Mouse (Mus musculus): ENCODE measurements around the gene Iqch.

Gene Iqch

GRCm38 (mm10) chr9:63612565-63613515 is 10.5 kb upstream of the Iqch start:
- DNase-seq (ENCODE audit: low read depth), result no peak

GRCm38 (mm10) chr9:63611967-63612366 is 9.7 kb upstream of the Iqch start:
- peak; percentile 76 for DNase-seq (ENCODE audit: low read depth)

GRCm38 (mm10) chr9:63610841-63611366 is 8.6 kb upstream of the Iqch start:
- peak; percentile 79 for DNase-seq (ENCODE audit: low read depth)

DNA sequence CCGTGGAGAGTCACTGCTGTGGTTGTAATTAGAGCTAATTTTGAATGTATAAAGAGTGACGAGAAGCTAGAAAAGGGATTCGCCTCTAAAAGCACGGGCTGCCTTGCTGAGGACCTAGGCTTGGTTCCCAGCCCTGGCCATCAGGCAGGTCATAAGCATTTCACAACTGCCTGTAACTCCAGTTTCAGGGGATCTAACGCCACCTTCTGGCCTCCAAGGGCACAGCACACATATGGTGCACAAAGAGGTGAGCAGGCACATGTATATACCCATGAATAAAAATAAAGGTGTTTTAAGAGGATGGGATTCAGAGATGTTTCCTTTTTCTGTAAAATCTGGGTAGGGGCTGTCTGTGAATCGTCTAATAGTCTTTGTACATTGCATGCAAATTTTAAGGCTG is 7.9 kb upstream of the Iqch start:
- DNase-seq (ENCODE audit: low read depth), result peak; percentile 32

GRCm38 (mm10) chr9:63609776-63610175 is 7.5 kb upstream of the Iqch start:
- no peak for DNase-seq (ENCODE audit: low read depth)

- no peak for DNase-seq (ENCODE audit: low read depth)
Measured at GRCm38 (mm10) chr9:63609246-63609645, 7.0 kb upstream of the Iqch start.

- no peak for DNase-seq (ENCODE audit: low read depth)
Measured at GRCm38 (mm10) chr9:63608006-63608405, 5.7 kb upstream of the Iqch start.

DNA sequence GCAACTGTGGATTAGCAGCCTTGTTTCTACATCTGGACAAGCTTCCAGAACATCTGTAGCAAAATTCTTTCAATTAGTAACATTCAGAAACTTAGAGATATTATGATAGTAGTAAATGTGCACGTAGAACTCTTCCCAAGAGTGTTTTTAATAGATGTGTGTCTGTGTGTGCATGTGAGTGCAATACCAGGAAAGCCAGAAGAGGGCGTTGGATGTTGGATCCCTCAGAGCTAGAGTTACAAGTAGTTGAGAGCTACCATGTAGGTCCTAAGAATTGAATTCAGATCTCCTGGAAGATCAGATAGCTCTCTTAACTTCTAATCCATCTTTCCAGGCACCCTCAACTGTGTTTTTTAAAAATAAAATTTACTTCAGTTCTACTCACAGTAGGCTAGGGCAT is 4.3 kb upstream of the Iqch start:
- peak; percentile 31 for DNase-seq (ENCODE audit: low read depth)

DNA sequence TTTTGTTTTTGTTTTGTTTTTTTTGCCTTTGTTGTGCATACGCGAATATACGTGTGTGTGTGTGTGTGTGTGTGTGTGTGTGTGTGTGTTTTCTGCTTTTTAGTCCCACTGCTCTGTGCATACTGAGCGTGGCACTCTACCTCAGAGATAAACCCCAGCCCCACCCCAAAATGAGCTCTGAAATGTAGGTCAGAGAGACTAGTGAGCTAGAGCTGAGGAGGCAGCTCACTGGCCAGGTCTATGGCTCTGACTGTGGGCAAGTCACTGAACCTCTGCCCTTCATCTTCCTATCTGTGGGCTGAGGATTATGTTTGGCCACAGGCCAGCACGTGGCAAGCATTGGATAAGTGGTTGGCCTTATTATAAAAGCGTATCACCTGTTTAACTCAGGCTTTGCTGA is 1.6 kb upstream of the Iqch start:
- peak; percentile 51 for DNase-seq (ENCODE audit: low read depth)

DNA sequence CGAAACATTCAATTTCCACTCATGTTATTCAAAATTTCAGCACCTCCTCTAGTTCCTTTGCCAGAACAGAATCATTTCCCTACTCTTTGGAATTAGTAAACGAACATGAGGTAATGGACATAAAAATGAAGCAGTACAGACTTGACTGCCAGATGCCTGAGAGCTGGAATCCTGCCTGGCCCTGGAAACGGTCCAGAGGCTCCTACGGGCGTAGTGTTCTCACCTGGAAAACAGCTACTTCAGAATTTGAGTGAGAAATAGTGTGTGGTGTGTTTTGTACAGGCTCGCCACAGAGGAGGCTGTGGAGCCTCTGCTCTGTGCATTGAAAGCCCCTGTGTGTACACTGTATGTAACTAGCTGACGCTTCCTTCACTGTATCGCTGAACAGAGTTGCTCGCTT is 5.6 kb downstream of the Iqch start:
- no peak for DNase-seq (ENCODE audit: low read depth)

DNA sequence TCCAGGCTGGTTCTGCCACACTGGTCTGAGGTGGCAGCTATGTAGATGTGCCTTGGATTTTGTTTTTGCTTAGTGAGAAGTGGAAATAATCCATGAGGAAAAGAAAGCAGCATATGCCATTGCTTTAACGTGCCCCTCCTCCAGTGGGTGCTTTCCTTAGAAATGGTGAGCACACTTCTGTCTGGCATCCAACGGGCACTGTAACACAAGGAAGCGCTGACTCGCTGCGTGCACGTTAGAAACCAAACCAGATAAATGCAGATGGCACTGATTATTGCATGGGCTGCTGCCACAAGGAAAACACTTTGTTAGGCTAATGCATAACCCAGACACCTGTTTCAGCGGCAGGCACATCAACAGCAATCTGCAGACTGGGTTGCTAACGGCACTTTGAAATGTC is 6.6 kb downstream of the Iqch start:
- no peak for DNase-seq (ENCODE audit: low read depth)

- no peak for DNase-seq (ENCODE audit: low read depth)
Measured at GRCm38 (mm10) chr9:63595032-63595431, 7.3 kb downstream of the Iqch start.

DNA sequence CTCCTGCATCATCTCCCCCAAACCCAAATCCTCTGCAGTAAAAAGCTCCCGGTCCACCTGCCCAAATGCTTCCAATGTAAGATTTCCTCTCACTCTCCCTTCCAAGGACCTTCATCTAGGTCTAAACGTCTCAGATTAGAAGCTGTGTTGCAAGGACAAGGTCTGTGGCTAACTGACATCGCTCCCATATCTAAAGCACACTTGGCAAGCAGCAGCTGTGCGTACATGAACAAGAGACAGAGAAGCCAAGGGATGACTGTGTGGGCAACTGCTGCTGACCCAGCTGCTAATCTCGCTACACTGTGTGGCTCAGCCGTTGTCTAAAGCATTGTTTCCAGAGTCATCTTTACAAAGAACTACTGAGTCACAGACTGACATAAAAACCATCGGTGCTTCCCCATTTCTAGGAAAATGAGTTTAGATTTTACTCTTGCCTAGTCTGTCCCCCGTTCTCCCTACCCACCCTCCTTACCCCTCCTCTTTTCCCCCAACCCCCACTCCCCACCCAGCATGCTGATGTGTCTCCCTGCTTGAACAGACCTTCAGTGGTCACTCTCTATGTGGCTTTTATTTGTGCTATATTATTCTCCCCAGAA is 10.5 kb downstream of the Iqch start:
- no peak for DNase-seq (ENCODE audit: low read depth)

DNA sequence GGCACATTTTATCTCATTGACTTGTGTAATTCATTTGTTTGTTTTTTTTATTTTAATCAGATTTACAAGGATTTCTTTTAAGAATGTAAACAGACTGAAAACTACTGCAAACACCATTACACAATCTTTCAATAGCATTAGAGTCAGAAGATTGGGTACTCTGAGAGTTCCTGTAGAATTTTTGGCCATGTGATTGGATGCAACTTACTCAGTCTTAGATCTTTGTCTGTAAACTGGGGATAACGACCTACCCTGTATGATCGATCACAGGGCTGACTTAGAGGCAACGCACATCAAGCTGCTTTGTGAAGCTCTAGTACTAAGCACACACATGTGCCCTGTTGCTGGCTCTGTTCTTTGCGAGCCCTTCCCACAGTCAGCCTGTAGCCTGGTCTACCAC is 11.7 kb downstream of the Iqch start:
- no peak for DNase-seq (ENCODE audit: low read depth)

GRCm38 (mm10) chr9:63589209-63589608 is 13.1 kb downstream of the Iqch start:
- no peak for DNase-seq (ENCODE audit: low read depth)

GRCm38 (mm10) chr9:63585251-63585650 is 17.0 kb downstream of the Iqch start:
- no peak for DNase-seq (ENCODE audit: low read depth)

GRCm38 (mm10) chr9:63581778-63582177 is 20.5 kb downstream of the Iqch start:
- no peak for DNase-seq (ENCODE audit: low read depth)

GRCm38 (mm10) chr9:63580046-63580445 is 22.2 kb downstream of the Iqch start:
- no peak for DNase-seq (ENCODE audit: low read depth)

DNA sequence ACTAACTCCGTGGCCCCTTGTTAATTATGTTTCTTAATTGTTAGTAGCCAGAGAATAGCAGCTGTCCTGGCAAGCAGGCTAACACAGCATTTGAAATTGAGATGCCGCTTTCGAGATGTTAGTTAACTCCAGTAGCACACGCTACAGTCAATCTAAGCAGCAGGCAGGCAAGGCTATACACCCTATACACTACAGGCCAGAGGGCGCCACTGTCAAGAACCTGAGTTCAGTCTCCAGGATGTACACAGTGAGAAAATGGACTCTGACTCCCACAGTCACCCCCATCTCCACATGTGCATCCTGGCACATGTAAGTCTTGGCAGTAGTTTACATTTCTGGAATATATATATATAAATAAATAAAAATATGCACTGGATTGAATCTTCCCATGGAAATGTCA is 22.6 kb downstream of the Iqch start:
- DNase-seq (ENCODE audit: low read depth), result no peak

GRCm38 (mm10) chr9:63577469-63577868 is 24.8 kb downstream of the Iqch start:
- DNase-seq (ENCODE audit: low read depth), result no peak

GRCm38 (mm10) chr9:63572874-63573273 is 29.4 kb downstream of the Iqch start:
- DNase-seq (ENCODE audit: low read depth), result no peak

DNA sequence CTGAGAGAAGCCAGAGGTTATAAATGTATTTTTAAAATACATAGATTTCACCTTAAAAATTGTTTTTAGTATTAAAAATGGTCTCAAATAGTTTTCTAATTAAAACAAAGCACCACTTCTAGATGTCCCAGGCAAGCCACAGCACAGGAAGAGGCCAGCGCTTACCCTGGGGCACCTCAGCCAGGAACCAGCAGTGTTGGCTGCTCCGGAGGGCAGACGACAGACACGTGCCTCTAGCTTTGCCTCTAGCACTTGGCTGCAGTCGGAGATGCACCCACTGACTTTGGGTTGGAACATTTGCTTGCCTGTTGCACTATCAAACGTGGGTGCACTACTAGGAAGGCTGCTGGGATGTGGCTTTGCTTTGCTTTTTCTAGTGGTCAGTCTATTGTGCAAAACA is 30.4 kb downstream of the Iqch start:
- peak; percentile 20 for DNase-seq (ENCODE audit: low read depth)

DNA sequence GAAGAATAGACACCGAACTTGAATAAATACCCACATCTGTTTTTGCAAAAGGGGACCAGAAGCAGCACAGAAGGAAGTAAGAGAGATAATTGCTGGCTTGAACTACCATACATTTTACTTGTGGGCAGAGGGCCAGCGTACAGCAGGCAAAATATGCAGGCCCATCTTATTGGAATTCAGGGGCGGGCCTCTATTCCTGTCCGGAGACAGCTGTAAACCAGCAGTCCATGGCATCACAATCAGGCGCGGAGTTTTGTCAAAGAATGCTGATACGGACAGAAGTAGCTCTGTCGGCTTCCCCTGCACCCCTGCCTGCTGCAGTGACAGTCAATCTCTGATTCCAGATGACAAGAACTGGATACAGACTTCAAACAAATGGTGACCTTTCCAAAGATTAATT is 33.5 kb downstream of the Iqch start:
- no peak for DNase-seq (ENCODE audit: low read depth)

All from 416B (cell line).